Mouse (Mus musculus) adrenal gland (tissue): ENCODE results near the gene Otud1.

Experiments
- intact Hi-C: fragments of 180-260 bp; cut with DNase I; formaldehyde crosslinking; loops from one replicate; pipeline ENCODE4 v1.15.1; 2025
- long read RNA-seq, 2 experiments: library from polyadenylated mRNA; unstranded; transcript quantifications; one replicate each; pipeline ENCODE4 v2.0.0; 2020; ENCODE audit warnings: borderline replicate concordance in 1 of 2; ENCODE audit not compliant: insufficient replicate concordance in 1 of 2

The Otud1 gene
- long read RNA-seq, experiment 1, partial matches to known transcripts = 0 of 3 reads
- long read RNA-seq, experiment 1, other reads (novel, unspliced or antisense) = 0 of 3 reads
- long read RNA-seq, experiment 2, partial matches to known transcripts = 0 of 1 reads
- long read RNA-seq, experiment 2, other reads (novel, unspliced or antisense) = 0 of 1 reads

GRCm38 (mm10) chr2:19657158-19657874 is at the start of gene Otud1:
Gene Otud1 (plus strand): TSS chr2:19657752.
- intact Hi-C loops = loop anchor here (5.0 kb wide), 1 partner anchor 105 kb away; the partner anchor contains the start of gene 4921504E06Rik

GRCm38 (mm10) chr2:19607852-19608251 is 49.7 kb upstream of the Otud1 start:
- intact Hi-C loops = no loop called here

GRCm38 (mm10) chr2:19608410-19609073 is 49.0 kb upstream of the Otud1 start:
- intact Hi-C loops = no loop called here

DNA sequence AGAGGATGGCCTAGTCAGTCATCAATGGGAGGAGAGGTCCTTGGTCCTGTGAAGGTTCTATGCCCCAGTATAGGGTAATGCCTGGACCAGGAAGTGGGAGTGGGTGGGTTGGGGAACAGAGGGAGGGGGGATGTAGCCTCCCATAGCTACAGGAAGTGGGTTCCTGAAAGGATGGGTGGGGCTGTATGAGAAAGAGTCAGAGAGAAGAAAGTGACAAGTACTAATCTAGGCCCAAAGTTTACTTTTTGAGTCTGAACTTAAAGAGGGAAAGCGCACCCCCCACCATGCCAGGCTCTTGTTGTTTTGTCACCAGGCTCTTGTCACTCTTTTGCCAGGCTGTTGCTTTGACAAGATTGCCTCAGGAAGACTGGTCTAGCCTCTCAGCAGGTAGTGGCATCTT is 35.5 kb upstream of the Otud1 start:
- intact Hi-C loops = no loop called here

DNA sequence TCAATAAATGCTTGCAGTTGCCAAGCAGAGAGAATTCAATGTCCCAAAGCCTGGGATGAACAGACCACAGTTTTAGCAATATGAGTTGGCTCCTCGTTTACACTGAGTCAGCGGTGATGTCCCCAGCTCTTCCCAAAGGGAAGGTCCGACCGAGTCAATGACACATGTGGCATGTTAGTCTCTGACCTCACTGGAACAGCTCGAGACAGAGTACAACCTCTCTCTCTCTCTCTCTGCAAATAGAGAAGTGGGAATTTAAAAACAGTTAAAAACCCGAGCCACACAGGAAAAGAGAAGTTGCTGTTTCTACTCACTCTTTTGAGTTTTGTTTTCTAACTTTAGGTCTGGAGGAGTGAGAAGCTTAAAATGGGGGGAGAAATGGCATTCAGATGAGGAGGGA is 30.5 kb upstream of the Otud1 start:
- intact Hi-C loops = no loop called here

DNA sequence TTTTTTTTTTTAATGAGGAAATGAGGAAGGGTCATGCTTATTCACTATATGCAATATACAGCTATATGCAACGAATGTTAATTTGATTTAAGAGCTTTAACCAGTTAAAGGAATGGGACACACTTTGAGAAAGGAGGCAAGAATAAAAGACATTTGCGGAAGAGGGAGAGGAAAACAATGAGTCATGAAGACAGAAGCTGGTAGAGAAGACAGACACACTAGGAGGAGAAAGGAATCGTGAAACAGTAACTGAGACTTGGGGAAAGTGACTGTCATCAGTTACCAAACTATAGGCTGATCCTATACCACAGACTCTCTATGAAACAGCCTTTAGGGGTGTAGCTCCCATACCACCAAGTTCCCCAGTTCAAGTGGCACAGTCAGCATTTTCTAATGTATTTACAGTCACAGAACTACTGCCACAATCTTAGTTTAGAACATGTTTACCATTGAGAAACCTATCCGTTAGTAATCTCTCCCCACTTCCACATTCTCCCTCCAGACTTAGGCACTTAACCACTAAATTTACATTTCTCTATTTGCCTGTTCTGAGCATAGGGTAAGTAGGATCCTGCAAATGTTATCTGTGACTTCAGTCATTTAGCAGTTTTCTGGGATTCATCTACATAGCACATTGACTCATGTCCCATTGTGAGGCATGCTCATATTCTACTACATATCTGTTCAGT is 29.5 kb upstream of the Otud1 start:
- intact Hi-C loops = no loop called here

GRCm38 (mm10) chr2:19630544-19630943 is 27.0 kb upstream of the Otud1 start:
- intact Hi-C loops = no loop called here

DNA sequence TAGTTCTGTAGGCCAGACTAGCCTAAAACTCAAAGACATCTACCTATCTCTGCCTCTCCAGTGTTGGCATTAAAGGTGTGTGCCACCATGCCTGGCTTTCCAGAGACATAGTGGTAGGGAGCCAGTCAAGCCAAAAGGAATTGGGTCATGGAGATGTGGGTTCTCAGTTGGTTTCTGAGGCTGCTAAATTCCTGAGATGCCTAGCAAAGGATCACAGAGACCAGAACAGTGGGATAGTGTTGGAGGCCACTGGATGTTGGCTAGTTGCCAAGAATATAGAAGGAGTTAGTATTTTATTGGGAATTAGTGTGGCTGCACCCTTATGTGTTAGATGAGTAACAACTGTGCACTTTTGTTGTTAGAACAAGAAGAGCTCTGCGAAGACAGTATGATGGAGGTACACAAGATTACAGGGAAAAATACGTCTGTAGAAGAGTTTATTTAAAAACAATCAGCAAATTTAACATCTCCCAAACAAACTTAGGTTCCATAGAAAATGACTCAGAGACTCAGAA is 24.1 kb upstream of the Otud1 start:
- intact Hi-C loops = no loop called here

DNA sequence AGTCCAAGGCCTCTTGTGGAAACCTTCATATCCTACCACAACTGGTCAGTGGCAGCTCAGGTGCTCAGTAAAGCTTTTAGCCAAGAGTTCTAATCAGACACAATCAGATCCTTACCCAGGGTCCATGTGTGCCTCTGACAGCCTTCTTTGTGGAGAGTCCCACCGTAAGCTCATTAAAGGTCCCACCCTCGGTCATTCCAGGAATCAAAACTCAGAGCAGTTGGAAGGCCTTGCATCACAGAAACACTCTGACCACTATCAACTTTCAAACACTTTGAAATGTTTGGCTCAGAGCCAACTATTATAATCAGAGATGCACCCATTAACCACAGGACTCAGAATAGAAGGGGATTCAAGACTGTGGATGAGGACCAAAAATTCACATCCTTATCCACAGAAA is 12.4 kb upstream of the Otud1 start:
- intact Hi-C loops = no loop called here

- intact Hi-C loops = no loop called here
Measured at GRCm38 (mm10) chr2:19646144-19646543, 11.4 kb upstream of the Otud1 start.

DNA sequence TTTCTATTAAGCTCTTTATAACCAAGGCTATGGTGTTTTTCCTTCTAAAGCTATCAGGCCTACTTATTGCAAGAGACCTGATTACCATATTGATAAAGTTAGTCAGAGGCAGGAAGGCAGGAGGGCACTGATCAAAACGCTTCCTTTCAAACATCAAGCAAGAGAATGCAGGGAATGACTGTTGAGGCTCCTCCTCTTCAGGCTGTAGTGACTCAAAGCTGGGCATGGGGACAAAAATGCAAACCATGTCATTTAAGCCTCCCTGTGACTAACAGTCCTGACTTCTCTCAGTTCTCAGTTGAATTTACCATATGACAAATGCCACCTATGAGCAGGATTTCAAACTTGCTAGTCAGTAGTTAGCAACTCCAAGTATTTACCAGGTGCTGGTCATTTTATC is 10.6 kb upstream of the Otud1 start:
- intact Hi-C loops = no loop called here

DNA sequence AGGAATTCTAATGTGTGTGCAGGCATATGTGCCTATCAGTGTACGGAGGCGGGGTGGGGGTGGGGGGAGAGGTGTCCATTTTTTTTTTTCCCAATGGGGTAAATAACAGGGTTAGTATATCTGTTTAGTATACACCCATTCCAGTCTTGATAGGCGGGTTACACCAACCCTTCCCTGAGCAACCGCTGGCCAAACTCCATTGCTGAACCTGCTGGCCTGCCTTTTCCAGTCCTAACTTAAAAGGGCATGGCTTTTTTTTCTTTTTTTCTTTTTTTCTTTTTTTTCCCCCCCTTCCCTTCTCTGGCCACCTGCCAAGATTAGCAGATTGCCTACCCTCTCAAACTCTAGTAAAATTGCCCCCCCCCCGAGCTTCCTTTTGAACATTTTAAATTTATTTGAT is 1.1 kb upstream of the Otud1 start:
- intact Hi-C loops = loop anchor here (5.0 kb wide), 1 partner anchor 104 kb away; the partner anchor contains the start of gene 4921504E06Rik

GRCm38 (mm10) chr2:19657881-19658589 is 483 bp downstream of the Otud1 start:
- intact Hi-C loops = loop anchor here (5.0 kb wide), 1 partner anchor 106 kb away; the partner anchor contains the start of gene 4921504E06Rik

DNA sequence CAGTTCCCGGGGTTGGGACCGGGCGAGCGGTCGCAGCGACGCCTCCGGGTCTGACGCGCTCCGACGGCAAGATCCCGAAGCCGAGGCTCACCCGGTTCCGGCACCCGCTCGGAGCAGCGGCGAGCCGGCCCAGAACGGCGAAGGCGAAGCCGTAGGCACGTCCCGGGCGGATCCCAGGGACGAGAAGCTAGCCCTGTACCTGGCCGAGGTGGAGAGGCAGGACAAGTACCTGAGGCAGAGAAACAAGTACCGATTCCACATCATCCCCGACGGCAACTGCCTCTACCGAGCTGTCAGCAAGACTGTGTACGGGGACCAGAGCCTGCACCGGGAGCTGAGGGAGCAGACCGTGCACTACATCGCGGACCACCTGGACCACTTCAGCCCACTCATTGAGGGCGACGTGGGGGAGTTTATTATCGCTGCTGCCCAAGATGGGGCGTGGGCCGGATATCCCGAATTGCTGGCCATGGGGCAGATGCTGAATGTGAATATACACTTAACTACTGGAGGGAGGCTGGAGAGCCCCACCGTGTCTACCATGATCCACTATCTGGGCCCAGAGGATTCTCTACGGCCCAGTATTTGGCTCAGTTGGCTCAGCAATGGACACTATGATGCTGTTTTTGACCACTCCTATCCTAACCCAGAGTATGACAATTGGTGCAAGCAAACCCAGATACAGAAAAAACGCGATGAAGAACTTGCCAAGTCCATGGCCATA is 1.3 kb downstream of the Otud1 start:
- intact Hi-C loops = loop anchor here (5.0 kb wide), 1 partner anchor 107 kb away; the partner anchor contains the start of gene 4921504E06Rik

DNA sequence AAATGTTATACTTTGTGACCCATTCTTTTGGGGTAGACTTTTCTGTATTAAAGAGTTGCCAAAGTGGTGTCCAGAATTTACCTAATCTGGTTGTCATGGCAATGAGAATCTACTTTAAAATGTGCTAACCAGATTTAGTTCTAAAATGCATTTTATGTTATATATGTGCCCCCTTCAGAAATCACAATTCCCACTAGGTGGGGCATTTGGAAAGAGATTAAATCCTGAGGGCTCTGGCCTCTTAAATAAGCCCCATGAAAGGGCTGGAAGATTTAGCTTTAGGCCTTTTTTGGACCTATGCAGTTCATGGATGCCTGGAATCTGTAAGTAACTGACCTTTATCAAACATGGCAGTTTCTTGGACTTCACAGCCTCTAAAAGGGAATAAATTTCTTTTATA is 3.3 kb downstream of the Otud1 start:
- intact Hi-C loops = no loop called here

- intact Hi-C loops = no loop called here
Measured at GRCm38 (mm10) chr2:19663146-19663848, 5.7 kb downstream of the Otud1 start.

- intact Hi-C loops = no loop called here
Measured at GRCm38 (mm10) chr2:19664147-19664546, 6.6 kb downstream of the Otud1 start.

- intact Hi-C loops = no loop called here
Measured at GRCm38 (mm10) chr2:19664555-19665475, 7.3 kb downstream of the Otud1 start.
